Mouse (Mus musculus) C2C12 (cell line): ENCODE results near the gene Raver2.

Experiments used
- CTCF ChIP-seq: IDR thresholded peaks from one replicate; pipeline ENCODE4 v1.5.1; 2011; ENCODE audit not compliant: control insufficient read depth, insufficient read depth, insufficient read length
- MYOG ChIP-seq: IDR thresholded peaks from one replicate; pipeline ENCODE4 v1.6.1; 2011; ENCODE audit not compliant: control insufficient read depth, insufficient read length; ENCODE audit errors: extremely low read depth

DNA sequence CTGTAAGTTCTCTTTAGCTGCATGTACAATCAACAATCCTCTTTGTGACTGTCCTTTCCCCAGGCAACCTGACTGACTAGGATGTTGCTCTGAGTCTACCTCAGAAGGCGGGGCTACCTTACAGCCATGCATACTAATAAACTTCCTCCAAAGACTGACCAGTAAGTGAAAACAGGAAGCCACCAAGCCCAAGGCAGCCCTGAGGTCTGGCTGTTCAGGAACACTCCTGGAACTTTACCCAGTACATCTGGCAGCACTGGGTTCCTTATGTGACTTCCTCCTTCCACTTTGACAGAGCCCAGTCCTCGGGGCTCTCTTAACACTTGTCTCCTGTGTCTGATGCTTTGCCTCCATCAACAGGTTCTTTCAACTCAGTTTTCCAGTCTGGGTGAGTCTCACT is 104.0 kb downstream of the Raver2 start:
- no peak for TF ChIP-seq MYOG
- no peak for TF ChIP-seq CTCF
